Mouse (Mus musculus): ENCODE results near the gene Pinlyp.

DNA sequence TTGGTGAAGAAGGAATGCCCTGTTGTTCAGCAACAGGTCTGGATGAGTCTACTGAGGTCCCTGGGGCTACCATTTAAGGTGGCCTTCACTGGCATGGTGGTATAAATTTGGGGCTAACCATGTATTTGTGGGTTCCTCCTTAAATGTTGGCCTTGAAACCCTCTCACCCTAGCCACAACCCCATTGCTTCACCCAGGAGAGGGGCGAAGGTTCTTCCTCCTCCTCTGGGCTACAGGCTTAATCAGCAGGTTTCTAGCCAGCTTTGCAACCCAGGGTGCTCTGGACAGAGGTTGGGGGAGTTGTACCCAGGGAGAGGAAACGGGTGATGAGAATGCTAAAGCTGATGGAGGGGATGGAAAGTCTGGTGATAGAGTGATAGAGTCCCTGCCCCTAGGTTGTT is 49.5 kb upstream of the Pinlyp start:
- TF ChIP-seq GATA1 (IDR thresholded peaks at IDR 0.05; ENCODE audit: borderline replicate concordance, low read length) (no peak), FLI1 (IDR thresholded peaks at IDR 0.05; ENCODE audit: low read length) (no peak)

All from megakaryocyte, embryonic 14.5 days (primary cell).